Mouse (Mus musculus) heart, embryonic 14.5 days (tissue): ENCODE data around the gene Gmeb2. TPM values are rescaled to one million over a fixed set of nuclear protein-coding genes. Genes with fewer than 3 reads are reported as not detected.
"Not testable (repeated sequence)": the region's sequence is repeated elsewhere in the genome, so short reads cannot be mapped to it uniquely, and the experiment has no call there.

Source experiments
- ATAC-seq: fragments of 200-750 bp; cut with Nextera tagmentation; 2 replicates; pipeline ENCODE4 v1.8.0; 2017; ENCODE audit warnings: low read depth, moderate TSS enrichment; ENCODE audit not compliant: insufficient number of reproducible peaks, insufficient read depth, low FRiP score
- H3K27ac ChIP-seq, 2 experiments: fragments of 200-500 bp in 1 of 2; fragments of 300-500 bp in 1 of 2; sonication (generic) in 1 of 2; replicated peaks in 1 of 2; 2 replicates each; pipeline ENCODE4 v1.5.1; 2012 to 2014; ENCODE audit warnings: low read depth in 2 of 2, low read length in 2 of 2, control low read depth in 1 of 2, mild to moderate bottlenecking in 1 of 2, mixed read lengths in 1 of 2; ENCODE audit not compliant: control insufficient read depth in 1 of 2, insufficient read depth in 1 of 2
- H3K27me3 ChIP-seq: fragments of 300-500 bp; sonication (generic); 2 replicates; pipeline ENCODE4 v1.6.1; 2014; ENCODE audit warnings: mild to moderate bottlenecking, low read length, control low read depth; ENCODE audit not compliant: control insufficient read depth, insufficient read depth
- H3K36me3 ChIP-seq: fragments of 300-500 bp; sonication (generic); 2 replicates; pipeline ENCODE4 v1.6.1; 2014; ENCODE audit warnings: mild to moderate bottlenecking, control low read depth, low read length, mixed read lengths; ENCODE audit not compliant: control insufficient read depth, insufficient read depth
- H3K4me1 ChIP-seq, 2 experiments: fragments of 200-500 bp in 1 of 2; fragments of 300-500 bp in 1 of 2; sonication (generic) in 1 of 2; 2 replicates each; pipeline ENCODE4 v1.6.1; 2012 to 2014; ENCODE audit warnings: low read length in 2 of 2, control low read depth in 1 of 2, mixed read lengths in 1 of 2; ENCODE audit not compliant: control insufficient read depth in 2 of 2, insufficient read depth in 2 of 2
- H3K4me2 ChIP-seq: fragments of 300-500 bp; sonication (generic); 2 replicates; pipeline ENCODE4 v1.6.1; 2014; ENCODE audit warnings: mild to moderate bottlenecking, low read length
- H3K4me3 ChIP-seq, 2 experiments: fragments of 200-500 bp in 1 of 2; fragments of 300-500 bp in 1 of 2; sonication (generic) in 1 of 2; 2 replicates each; pipeline ENCODE4 v1.5.1; 2012 to 2014; ENCODE audit warnings: low read length in 2 of 2, mild to moderate bottlenecking in 2 of 2, control low read depth in 1 of 2, low read depth in 1 of 2, moderate library complexity in 1 of 2; ENCODE audit not compliant: control insufficient read depth in 1 of 2, insufficient read depth in 1 of 2
- H3K9ac ChIP-seq: fragments of 300-500 bp; sonication (generic); 2 replicates; pipeline ENCODE4 v1.6.1; 2014; ENCODE audit warnings: mild to moderate bottlenecking, low read length
- H3K9me3 ChIP-seq: fragments of 300-500 bp; sonication (generic); 2 replicates; pipeline ENCODE4 v1.6.1; 2016; ENCODE audit warnings: low read length, control low read depth; ENCODE audit not compliant: control insufficient read depth
- WGBS: fragments of 180-500 bp; shearing (Covaris S2); extraction: QIAGEN DNeasy Blood & Tissue Kit; methylation state at CpG from one replicate; pipeline ENCODE4 v1.1.7; 2014; 5-methylcytosine and 5-hydroxymethylcytosine counted together
- polyA plus RNA-seq: library from polyadenylated mRNA; unstranded; fragments of >200 nt; fragmentation: Nextera tagmentation; extraction: Ambion mirVana; gene quantifications from 2 replicates; pipeline ENCODE4 v1.2.1, GENCODE M21; 2014

The Gmeb2 gene
- polyA plus RNA-seq = 9.1 and 9.9 TPM in 2 replicates

GRCm38 (mm10) chr2:181287958-181288350 lies at the start of gene Gmeb2:
Gmeb2 (minus strand) TSS chr2:181288035.
- H3K36me3 ChIP-seq = peaks cover 11% of the 10 kb centered on the region; the same call in 1 of the 2 replicates
- 1% methylated on average over 37 of the region's 38 CpGs for WGBS
- H3K27me3 ChIP-seq, H3K9me3 ChIP-seq: not testable (repeated sequence)
- H3K27ac ChIP-seq = peak within 1 kb of the TSS; percentile 79 to 92
- ATAC-seq = peak; percentile 95
- H3K4me1 ChIP-seq = peaks cover 2 to 15% of the 10 kb centered on the region in 2 experiments; a peak in 3 of 4 replicates
- peak within 1 kb of the TSS; percentile 53 to 60 for H3K4me3 ChIP-seq
- peak within 1 kb of the TSS; percentile 78 for H3K4me2 ChIP-seq
- peak within 1 kb of the TSS; percentile 84 for H3K9ac ChIP-seq

GRCm38 (mm10) chr2:181334023-181334422 lies 46.2 kb upstream of the Gmeb2 start:
- Histone ChIP-seq H3K4me3 (no peak overlapping the region), H3K27ac (no peak overlapping the region), H3K9ac (no peak overlapping the region), H3K4me1 (0 out of 4 replicates have a peak, but pooled peaks cover 0 to 3% of the 10 kb centered on the region in 2 experiments), H3K4me2 (no peak overlapping the region), H3K9me3 (no peaks in the 10 kb centered on the region), H3K27me3 (no peaks in the 10 kb centered on the region), H3K36me3 (peaks cover 89% of the 10 kb centered on the region)
- ATAC-seq = no peak
- WGBS = 59% methylated on average over 3 of the region's 3 CpGs

- H3K9ac ChIP-seq = no peak overlapping the region
These were observed 44.7 kb upstream of the Gmeb2 start for GRCm38 (mm10) chr2:181332542-181332941.

GRCm38 (mm10) chr2:181326098-181326497 lies 38.3 kb upstream of the Gmeb2 start:
- Histone ChIP-seq H3K9ac (no peak overlapping the region), H3K27ac (no peak overlapping the region), H3K4me2 (no peak overlapping the region), H3K4me3 (no peak overlapping the region), H3K36me3 (peaks cover 93% of the 10 kb centered on the region), H3K4me1 (0 out of 4 replicates have a peak, but pooled peaks cover 0 to 3% of the 10 kb centered on the region in 2 experiments), H3K27me3 (no peaks in the 10 kb centered on the region), H3K9me3 (no peaks in the 10 kb centered on the region)
- WGBS = 88% methylated on average over 2 of the region's 2 CpGs
- ATAC-seq = no peak

More at GRCm38 (mm10) chr2:181332542-181332941, 44.7 kb upstream of the Gmeb2 start:
- Histone ChIP-seq H3K9me3 (no peaks in the 10 kb centered on the region), H3K4me2 (no peak overlapping the region), H3K4me3 (no peak overlapping the region), H3K36me3 (peaks cover 91% of the 10 kb centered on the region), H3K27me3 (no peaks in the 10 kb centered on the region), H3K27ac (no peak overlapping the region), H3K4me1 (0 out of 4 replicates have a peak, but pooled peaks cover 0 to 3% of the 10 kb centered on the region in 2 experiments)
- no peak for ATAC-seq

- Histone ChIP-seq H3K4me2 (no peak overlapping the region), H3K9ac (no peak overlapping the region), H3K27me3 (no peaks in the 10 kb centered on the region; the same call in 1 of the 2 replicates), H3K4me3 (no peak overlapping the region), H3K27ac (no peak overlapping the region), H3K4me1 (peaks cover 3 to 8% of the 10 kb centered on the region in 2 experiments; a peak in 3 of 4 replicates), H3K36me3 (peaks cover 57% of the 10 kb centered on the region), H3K9me3 (no peaks in the 10 kb centered on the region)
- no peak for ATAC-seq
- 75% methylated on average over 5 of the region's 5 CpGs for WGBS
These were observed 34.3 kb upstream of the Gmeb2 start for GRCm38 (mm10) chr2:181322136-181322535.

GRCm38 (mm10) chr2:181320103-181320499 lies 32.3 kb upstream of the Gmeb2 start:
- 13% methylated on average over 7 of the region's 7 CpGs for WGBS

GRCm38 (mm10) chr2:181319248-181320102 lies 31.6 kb upstream of the Gmeb2 start, which contains the start of gene Rtel1:
Rtel1 (plus strand) TSS chr2:181319739.
- WGBS = 5% methylated on average over 40 of the region's 40 CpGs

More at GRCm38 (mm10) chr2:181320103-181320499, 32.3 kb upstream of the Gmeb2 start:
- Histone ChIP-seq H3K27ac (peak overlapping the region; percentile 77 to 84; a peak in 3 of 4 replicates), H3K4me1 (peaks cover 3 to 8% of the 10 kb centered on the region in 2 experiments; a peak in 3 of 4 replicates), H3K4me3 (peak overlapping the region; percentile 69 to 78), H3K4me2 (peak overlapping the region; percentile 88), H3K27me3 (peaks cover 5% of the 10 kb centered on the region), H3K36me3 (peaks cover 37% of the 10 kb centered on the region), H3K9me3 (no peaks in the 10 kb centered on the region), H3K9ac (peak overlapping the region; percentile 80)
- 0 out of 2 replicates have a peak, but pooled peaks have one; percentile 11 for ATAC-seq

More at GRCm38 (mm10) chr2:181319248-181320102, 31.6 kb upstream of the Gmeb2 start, which contains the start of gene Rtel1:
- Histone ChIP-seq H3K27me3 (peaks cover 10% of the 10 kb centered on the region), H3K9ac (peak within 1 kb of the TSS; percentile 80), H3K4me1 (peaks cover 3 to 8% of the 10 kb centered on the region in 2 experiments; a peak in 3 of 4 replicates), H3K4me2 (peak within 1 kb of the TSS; percentile 88), H3K4me3 (peak within 1 kb of the TSS; percentile 69 to 78), H3K27ac (peak within 1 kb of the TSS; percentile 77 to 84), H3K36me3 (peaks cover 31% of the 10 kb centered on the region), H3K9me3 (no peaks in the 10 kb centered on the region)
- ATAC-seq = peak; percentile 71
